Mouse (Mus musculus) liver, adult 2 months (tissue): Measurements from ENCODE around the gene Kalrn. TPM values are rescaled to one million over a fixed set of nuclear protein-coding genes. Genes with fewer than 3 reads are reported as not detected.
A peak's percentile ranks its signal among the peaks of the same experiment; 100 is the strongest.

Experiments used
- DNase-seq: peaks from one replicate; pipeline ENCODE4 v3.0.0-alpha.2; 2011; ENCODE audit warnings: low read depth, low spot score; ENCODE audit errors: extremely low read depth
- H3K27ac ChIP-seq: fragments of 200-500 bp; replicated peaks from 2 replicates; pipeline ENCODE4 v1.5.1; 2012; ENCODE audit warnings: low read depth, mild to moderate bottlenecking, control low read depth, inconsistent platforms, low read length; ENCODE audit not compliant: insufficient read depth
- H3K27me3 ChIP-seq: fragments of 200-500 bp; 2 replicates; pipeline ENCODE4 v1.6.1; 2012; ENCODE audit warnings: mild to moderate bottlenecking, moderate library complexity, low read length, inconsistent platforms; ENCODE audit not compliant: control insufficient read depth, insufficient read depth
- H3K36me3 ChIP-seq: fragments of 200-500 bp; 2 replicates; pipeline ENCODE4 v1.6.1; 2012; ENCODE audit warnings: low read length, inconsistent platforms; ENCODE audit not compliant: control insufficient read depth, insufficient read depth
- H3K4me1 ChIP-seq: fragments of 200-500 bp; 2 replicates; pipeline ENCODE4 v1.6.1; 2011; ENCODE audit warnings: low read length; ENCODE audit not compliant: control insufficient read depth, insufficient read depth
- H3K4me3 ChIP-seq: fragments of 200-500 bp; 2 replicates; pipeline ENCODE4 v1.5.1; 2011; ENCODE audit warnings: low read depth, mild to moderate bottlenecking, control low read depth, low read length, moderate library complexity; ENCODE audit not compliant: insufficient read depth
- H3K79me2 ChIP-seq: fragments of 200-500 bp; 2 replicates; pipeline ENCODE4 v1.6.1; 2012; ENCODE audit warnings: inconsistent platforms, mild to moderate bottlenecking, low read length, moderate library complexity; ENCODE audit not compliant: control insufficient read depth, insufficient read depth
- H3K9ac ChIP-seq: fragments of 200-500 bp; 2 replicates; pipeline ENCODE4 v1.6.1; 2012; ENCODE audit warnings: low read depth, mild to moderate bottlenecking, control low read depth, inconsistent platforms, low read length
- CTCF ChIP-seq: fragments of 200-500 bp; IDR thresholded peaks from 2 replicates; pipeline ENCODE4 v1.5.1; 2011; ENCODE audit warnings: low read depth, low read length, control low read depth
- POLR2A ChIP-seq: fragments of 200-500 bp; IDR thresholded peaks from 2 replicates; pipeline ENCODE4 v1.6.1; 2011; ENCODE audit warnings: low read length, control low read depth; ENCODE audit not compliant: insufficient read depth; ENCODE audit errors: extremely low read depth
- WGBS: fragments of 180-500 bp; shearing (Covaris S2); methylation state at CpG from one replicate; pipeline ENCODE4 v1.1.7; 2018; 5-methylcytosine and 5-hydroxymethylcytosine counted together
- polyA plus RNA-seq: library from polyadenylated mRNA; depleted of rRNA; stranded (reverse); fragments of >200 nt; gene quantifications from 2 replicates; pipeline ENCODE4 v1.2.3, GENCODE M21; 2012
- total RNA-seq: library from RNA; depleted of rRNA; stranded (reverse); fragments of >200 nt; gene quantifications from 2 replicates; pipeline ENCODE4 v1.2.3, GENCODE M21; 2014

The Kalrn gene
- total and polyA plus RNA-seq, 2 experiments = 14.0 to 34.8 TPM

DNA sequence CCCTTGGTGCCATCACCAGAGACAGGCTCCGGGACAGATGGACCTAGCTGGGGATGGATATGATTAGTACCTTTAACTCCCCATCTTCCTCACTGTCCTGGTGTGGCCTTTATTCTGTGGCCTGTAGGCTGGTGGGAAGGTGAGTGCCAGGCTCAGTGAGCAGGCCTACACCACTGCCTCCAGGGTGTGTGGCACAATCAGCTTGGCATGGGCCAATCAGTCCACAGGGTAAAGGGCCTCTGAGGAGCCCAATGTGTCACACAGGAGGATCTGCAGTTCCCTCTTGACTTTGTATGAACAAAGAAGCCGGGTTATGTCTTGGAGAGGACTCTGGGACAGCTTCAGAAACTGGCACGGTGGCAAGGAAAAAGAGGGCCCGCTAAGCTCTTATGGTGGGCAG lies 530.7 kb downstream of the Kalrn start:
- H3K27ac ChIP-seq = no peak overlapping the region
- DNase-seq = peak; percentile 77
- WGBS = 92% methylated on average over 4 of the region's 4 CpGs
- H3K27me3 ChIP-seq = no peaks in the 10 kb centered on the region
- H3K79me2 ChIP-seq = peaks cover 8% of the 10 kb centered on the region; the same call in 1 of the 2 replicates
- no peak for TF ChIP-seq CTCF
- H3K4me1 ChIP-seq = peaks cover 13% of the 10 kb centered on the region
- no peak overlapping the region for H3K4me3 ChIP-seq
- no peaks in the 10 kb centered on the region for H3K36me3 ChIP-seq
- H3K9ac ChIP-seq = no peak overlapping the region

DNA sequence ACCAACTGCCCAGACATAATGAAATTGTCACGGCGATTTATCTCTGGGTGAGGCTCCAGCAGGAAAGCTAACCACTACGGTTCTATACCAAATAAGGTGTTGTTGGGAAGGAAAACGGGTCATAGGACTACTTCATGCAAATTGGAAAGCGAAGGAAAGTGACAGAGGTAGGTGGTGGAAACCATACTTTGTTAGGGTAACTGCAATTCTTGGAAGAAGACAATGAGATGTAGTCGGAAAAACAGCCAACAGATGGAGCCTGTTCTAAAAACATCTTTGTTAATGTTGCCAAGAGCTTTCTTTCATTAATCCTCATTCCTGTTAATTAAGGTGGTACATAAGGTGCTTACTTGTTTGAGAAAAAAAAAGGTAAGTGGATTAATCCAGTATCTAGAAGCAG lies 533.1 kb downstream of the Kalrn start:
- no peak for TF ChIP-seq CTCF
- no peak for TF ChIP-seq POLR2A
- H3K9ac ChIP-seq = no peak overlapping the region
- no peak for DNase-seq
- no peaks in the 10 kb centered on the region for H3K27me3 ChIP-seq
- no peaks in the 10 kb centered on the region for H3K36me3 ChIP-seq
- H3K79me2 ChIP-seq = no peaks in the 10 kb centered on the region; the same call in 1 of the 2 replicates
- no peak overlapping the region for H3K4me3 ChIP-seq
- 90% methylated on average over 6 of the region's 6 CpGs for WGBS
- H3K27ac ChIP-seq = no peak overlapping the region
- H3K4me1 ChIP-seq = peaks cover 6% of the 10 kb centered on the region

DNA sequence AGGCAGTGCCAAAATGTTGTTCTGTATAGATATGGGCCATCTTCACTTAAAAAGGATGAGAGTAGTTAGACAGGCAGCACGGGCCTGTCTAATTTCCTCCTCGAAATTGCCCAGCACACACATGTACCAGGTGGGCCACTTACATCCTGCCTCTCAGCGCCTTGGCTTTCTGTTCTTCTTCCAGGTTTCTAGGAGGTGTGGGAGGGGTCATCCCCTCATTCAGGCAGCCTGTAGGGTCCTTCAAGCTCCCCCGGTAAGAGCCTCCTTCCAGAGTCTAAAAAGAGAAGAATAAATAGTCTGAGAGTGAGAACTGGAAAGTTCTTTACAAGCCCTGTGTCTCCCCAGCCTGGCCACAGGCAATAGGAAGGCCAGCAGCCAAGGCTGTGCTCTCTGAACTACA lies 533.6 kb downstream of the Kalrn start:
- H3K27me3 ChIP-seq = no peaks in the 10 kb centered on the region
- TF ChIP-seq CTCF = no peak
- no peak for TF ChIP-seq POLR2A
- 88% methylated on average over 4 of the region's 4 CpGs for WGBS
- H3K4me1 ChIP-seq = peaks cover 6% of the 10 kb centered on the region
- no peak overlapping the region for H3K9ac ChIP-seq
- no peak for DNase-seq
- no peak overlapping the region for H3K4me3 ChIP-seq
- H3K36me3 ChIP-seq = no peaks in the 10 kb centered on the region
- no peaks in the 10 kb centered on the region; the same call in 1 of the 2 replicates for H3K79me2 ChIP-seq
- no peak overlapping the region for H3K27ac ChIP-seq

DNA sequence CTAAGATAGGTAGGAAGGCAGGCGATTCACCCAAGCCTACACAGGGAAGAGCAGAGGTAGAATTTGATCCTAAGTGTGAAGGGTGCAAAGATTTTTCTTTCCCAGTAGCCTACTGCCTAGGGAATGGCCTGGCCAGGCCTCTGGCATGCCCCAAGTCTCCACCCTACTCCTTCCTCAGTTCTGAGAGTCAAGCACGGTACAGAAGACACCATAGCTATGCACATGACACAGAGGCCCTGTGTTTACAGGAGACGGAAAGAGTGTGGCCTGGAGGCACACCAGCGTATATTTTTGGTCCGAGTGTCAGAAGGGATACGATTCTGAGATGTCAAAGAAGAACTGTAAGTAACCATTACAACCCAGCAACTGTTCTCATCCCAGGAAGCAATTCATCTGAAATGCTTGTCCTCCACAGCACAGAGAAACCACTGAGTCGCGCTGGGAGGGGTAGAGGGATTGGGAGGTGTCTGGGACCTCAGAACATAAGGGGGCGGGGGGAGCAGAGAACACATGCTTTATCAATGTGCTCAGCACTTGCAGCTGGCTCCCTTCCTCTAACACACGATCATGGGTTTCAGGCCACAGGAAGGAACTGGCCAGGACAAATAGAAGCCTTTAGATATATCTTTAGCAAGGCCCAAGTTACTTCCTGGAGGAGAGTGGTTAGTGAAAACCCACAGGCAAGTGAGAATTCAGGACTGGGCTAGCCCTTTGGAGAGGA lies 536.8 kb downstream of the Kalrn start:
- TF ChIP-seq CTCF (no peak), POLR2A (no peak)
- 81% methylated on average over 10 of the region's 10 CpGs for WGBS
- no peak for DNase-seq
- peaks cover 7% of the 10 kb centered on the region for H3K4me1 ChIP-seq
- H3K4me3 ChIP-seq = no peak overlapping the region
- H3K79me2 ChIP-seq = no peaks in the 10 kb centered on the region; the same call in 1 of the 2 replicates
- no peak overlapping the region for H3K27ac ChIP-seq
- H3K27me3 ChIP-seq = no peaks in the 10 kb centered on the region
- H3K9ac ChIP-seq = no peak overlapping the region
- peaks cover 8% of the 10 kb centered on the region; the same call in 1 of the 2 replicates for H3K36me3 ChIP-seq

DNA sequence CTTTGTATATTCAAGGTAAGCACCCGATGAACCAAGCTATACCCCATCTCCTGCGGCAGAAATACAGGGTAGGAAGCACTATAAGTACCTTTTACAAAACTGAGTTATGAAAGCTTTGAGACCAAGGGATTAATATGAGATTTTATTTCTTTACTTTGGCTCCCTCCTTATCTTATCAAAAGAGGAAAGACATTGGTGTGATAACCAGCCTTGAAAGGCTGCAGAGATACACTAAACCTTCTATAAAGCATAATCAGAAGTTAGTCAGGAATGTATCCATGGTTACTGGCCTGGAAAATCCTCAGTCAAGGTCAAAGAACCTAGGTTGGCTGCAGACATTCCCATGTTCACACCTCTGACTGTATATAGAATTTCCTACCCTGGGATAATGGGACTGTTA lies 537.6 kb downstream of the Kalrn start:
- Histone ChIP-seq H3K4me1 (peaks cover 11% of the 10 kb centered on the region), H3K27me3 (no peaks in the 10 kb centered on the region), H3K9ac (no peak overlapping the region), H3K36me3 (peaks cover 8% of the 10 kb centered on the region; the same call in 1 of the 2 replicates), H3K4me3 (no peak overlapping the region), H3K27ac (no peak overlapping the region), H3K79me2 (no peaks in the 10 kb centered on the region; the same call in 1 of the 2 replicates)
- WGBS = 92% methylated on average over 2 of the region's 2 CpGs
- TF ChIP-seq CTCF (no peak), POLR2A (no peak)
- DNase-seq = no peak

DNA sequence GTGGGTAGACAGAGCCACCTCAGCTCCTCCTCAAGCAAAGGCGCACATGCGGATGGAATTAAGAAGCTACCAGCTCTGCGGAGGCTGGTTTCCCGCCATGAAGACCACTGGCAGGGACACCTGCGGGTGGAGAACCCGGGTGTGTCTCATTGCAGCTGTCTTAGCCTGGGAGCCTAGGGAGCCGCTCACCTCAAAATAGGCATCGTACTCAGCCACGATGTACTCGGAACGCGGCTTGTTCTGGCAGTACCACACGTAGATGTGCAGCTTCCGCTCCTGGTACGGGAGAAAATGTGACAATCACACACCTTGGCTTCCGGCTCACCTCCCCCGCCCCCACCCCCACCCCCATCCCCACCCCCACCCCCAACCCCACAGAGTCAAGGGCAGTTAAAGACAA lies 539.1 kb downstream of the Kalrn start:
- Histone ChIP-seq H3K4me3 (no peak overlapping the region), H3K36me3 (peaks cover 8% of the 10 kb centered on the region; the same call in 1 of the 2 replicates), H3K27me3 (no peaks in the 10 kb centered on the region), H3K79me2 (no peaks in the 10 kb centered on the region), H3K4me1 (peaks cover 15% of the 10 kb centered on the region), H3K9ac (no peak overlapping the region), H3K27ac (no peak overlapping the region)
- DNase-seq = no peak
- no peak for TF ChIP-seq CTCF
- no peak for TF ChIP-seq POLR2A
- 93% methylated on average over 17 of the region's 17 CpGs for WGBS
